Mouse (Mus musculus) hindbrain, embryonic 16.5 days (tissue): ENCODE data around the gene Abl1. TPM values are rescaled to one million over a fixed set of nuclear protein-coding genes. Genes with fewer than 3 reads are reported as not detected.

Source experiments
- ATAC-seq: fragments of 200-750 bp; cut with Nextera tagmentation; 2 replicates; pipeline ENCODE4 v1.8.0; 2017; ENCODE audit warnings: moderate TSS enrichment, moderate library complexity
- H3K27ac ChIP-seq: fragments of 300-500 bp; sonication (generic); 2 replicates; pipeline ENCODE4 v1.5.1; 2014; ENCODE audit warnings: low read depth, mild to moderate bottlenecking, control low read depth, low read length, moderate library complexity
- H3K27me3 ChIP-seq: fragments of 300-500 bp; sonication (generic); replicated peaks from 2 replicates; pipeline ENCODE4 v1.6.1; 2014; ENCODE audit warnings: low read length; ENCODE audit not compliant: control insufficient read depth, insufficient read depth
- H3K36me3 ChIP-seq: fragments of 300-500 bp; sonication (generic); 2 replicates; pipeline ENCODE4 v1.6.1; 2014; ENCODE audit warnings: mild to moderate bottlenecking, low read length, moderate library complexity, mixed read lengths; ENCODE audit not compliant: control insufficient read depth, insufficient read depth
- H3K4me1 ChIP-seq: fragments of 300-500 bp; sonication (generic); 2 replicates; pipeline ENCODE4 v1.6.1; 2014; ENCODE audit warnings: low read depth, low read length; ENCODE audit not compliant: control insufficient read depth, insufficient read depth
- H3K4me2 ChIP-seq: fragments of 300-500 bp; sonication (generic); 2 replicates; pipeline ENCODE4 v1.6.1; 2014; ENCODE audit warnings: mild to moderate bottlenecking, low read length, control low read depth, moderate library complexity
- H3K4me3 ChIP-seq: fragments of 300-500 bp; sonication (generic); 2 replicates; pipeline ENCODE4 v1.5.1; 2014; ENCODE audit warnings: mild to moderate bottlenecking, low read length, control low read depth, moderate library complexity
- H3K9ac ChIP-seq: fragments of 300-500 bp; sonication (generic); 2 replicates; pipeline ENCODE4 v1.6.1; 2014; ENCODE audit warnings: low read depth, mild to moderate bottlenecking, control low read depth, low read length, moderate library complexity
- H3K9me3 ChIP-seq: fragments of 300-500 bp; sonication (generic); 2 replicates; pipeline ENCODE4 v1.6.1; 2014; ENCODE audit warnings: mild to moderate bottlenecking, low read length, moderate library complexity; ENCODE audit not compliant: control insufficient read depth
- WGBS: fragments of 180-500 bp; shearing (Covaris S2); extraction: QIAGEN DNeasy Blood & Tissue Kit; methylation state at CpG from one replicate; pipeline ENCODE4 v1.1.7; 2014; 5-methylcytosine and 5-hydroxymethylcytosine counted together
- polyA plus RNA-seq: library from polyadenylated mRNA; unstranded; fragments of >200 nt; fragmentation: Nextera tagmentation; extraction: Ambion mirVana; gene quantifications from 2 replicates; pipeline ENCODE4 v1.2.1, GENCODE M21; 2015

Abl1 gene
- polyA plus RNA-seq, 1 experiment from 2014 or later = 13.2 TPM

DNA sequence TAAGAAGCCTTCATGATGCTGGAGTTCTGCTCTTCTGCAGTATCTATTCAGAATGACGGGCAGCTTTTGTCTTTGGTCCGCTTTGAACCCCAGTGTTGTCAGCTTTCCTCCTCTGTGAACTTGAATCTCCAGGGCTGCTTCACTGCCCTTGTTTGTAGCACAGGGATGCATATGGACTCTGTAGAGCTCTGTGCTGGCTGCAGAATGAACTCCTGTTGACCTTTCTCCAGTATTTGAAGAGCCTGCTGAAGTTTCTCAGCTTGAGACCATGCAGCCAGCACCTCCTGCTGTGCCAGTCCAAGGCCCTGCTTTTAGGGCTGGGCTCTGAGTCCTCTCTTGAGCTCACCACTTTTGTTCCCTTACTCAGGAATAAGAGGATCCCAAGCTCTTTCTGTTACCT is 74.7 kb downstream of the Abl1 start:
- Histone ChIP-seq H3K4me3 (no peak overlapping the region), H3K9me3 (no peaks in the 10 kb centered on the region), H3K4me2 (no peak overlapping the region), H3K9ac (no peak overlapping the region), H3K27ac (no peak overlapping the region; the same call in 1 of the 2 replicates), H3K27me3 (no peaks in the 10 kb centered on the region), H3K36me3 (no peaks in the 10 kb centered on the region), H3K4me1 (peaks cover 44% of the 10 kb centered on the region)
- WGBS = 12% methylated on average over 2 of the region's 2 CpGs
- no peak for ATAC-seq

DNA sequence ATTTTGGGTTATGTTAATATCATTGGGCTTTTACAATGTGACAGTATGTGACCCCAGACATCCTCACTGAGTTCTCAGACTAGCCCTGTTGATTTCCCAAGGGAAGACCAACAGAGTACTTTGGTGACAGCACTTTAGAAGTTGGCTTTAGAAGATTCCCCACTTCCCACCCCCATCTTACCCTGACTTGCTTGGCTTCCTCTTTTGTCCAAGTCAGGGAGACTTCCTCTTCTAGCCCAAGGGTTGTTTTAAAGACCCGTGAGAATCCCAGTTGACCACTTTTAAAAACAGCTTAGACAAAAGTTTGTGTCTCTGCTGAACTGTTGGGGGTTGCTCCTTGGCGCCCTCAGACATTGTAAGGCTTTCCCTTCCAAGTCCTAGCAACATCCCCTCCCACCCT is 75.1 kb downstream of the Abl1 start:
- Histone ChIP-seq H3K27me3 (no peaks in the 10 kb centered on the region), H3K4me3 (no peak overlapping the region), H3K36me3 (no peaks in the 10 kb centered on the region), H3K4me2 (no peak overlapping the region), H3K27ac (peak overlapping the region; percentile 16; the same call in 1 of the 2 replicates), H3K9ac (no peak overlapping the region), H3K4me1 (peaks cover 44% of the 10 kb centered on the region), H3K9me3 (no peaks in the 10 kb centered on the region)
- WGBS = 12% methylated on average over 2 of the region's 2 CpGs
- ATAC-seq = no peak

- Histone ChIP-seq H3K9me3 (no peaks in the 10 kb centered on the region), H3K36me3 (no peaks in the 10 kb centered on the region), H3K4me1 (peaks cover 23% of the 10 kb centered on the region), H3K9ac (no peak overlapping the region), H3K27me3 (no peaks in the 10 kb centered on the region), H3K27ac (no peak overlapping the region), H3K4me3 (no peak overlapping the region), H3K4me2 (no peak overlapping the region)
- ATAC-seq = peak; percentile 59; the same call in 1 of the 2 replicates
- WGBS = 95% methylated on average over 6 of the region's 6 CpGs
Observed at GRCm38 (mm10) chr2:31767104-31767503, 78.9 kb downstream of the Abl1 start.

GRCm38 (mm10) chr2:31767815-31768214 is 79.6 kb downstream of the Abl1 start:
- no peak overlapping the region for H3K9ac ChIP-seq
- no peak overlapping the region for H3K27ac ChIP-seq
- 84% methylated on average over 4 of the region's 4 CpGs for WGBS
- no peaks in the 10 kb centered on the region for H3K9me3 ChIP-seq
- H3K4me3 ChIP-seq = no peak overlapping the region
- no peaks in the 10 kb centered on the region for H3K36me3 ChIP-seq
- H3K4me2 ChIP-seq = no peak overlapping the region
- H3K4me1 ChIP-seq = peaks cover 17% of the 10 kb centered on the region
- H3K27me3 ChIP-seq = no peaks in the 10 kb centered on the region
- no peak for ATAC-seq

- no peak overlapping the region for H3K4me3 ChIP-seq
- H3K36me3 ChIP-seq = no peaks in the 10 kb centered on the region
- no peak overlapping the region for H3K9ac ChIP-seq
- H3K4me2 ChIP-seq = peak overlapping the region; percentile 6; the same call in 1 of the 2 replicates
- no peak overlapping the region for H3K27ac ChIP-seq
- no peaks in the 10 kb centered on the region for H3K9me3 ChIP-seq
- no peak for ATAC-seq
- H3K27me3 ChIP-seq = no peaks in the 10 kb centered on the region
- H3K4me1 ChIP-seq = peaks cover 9% of the 10 kb centered on the region
- WGBS = 43% methylated on average over 4 of the region's 4 CpGs
Observed at GRCm38 (mm10) chr2:31769115-31769514, 80.9 kb downstream of the Abl1 start.

DNA sequence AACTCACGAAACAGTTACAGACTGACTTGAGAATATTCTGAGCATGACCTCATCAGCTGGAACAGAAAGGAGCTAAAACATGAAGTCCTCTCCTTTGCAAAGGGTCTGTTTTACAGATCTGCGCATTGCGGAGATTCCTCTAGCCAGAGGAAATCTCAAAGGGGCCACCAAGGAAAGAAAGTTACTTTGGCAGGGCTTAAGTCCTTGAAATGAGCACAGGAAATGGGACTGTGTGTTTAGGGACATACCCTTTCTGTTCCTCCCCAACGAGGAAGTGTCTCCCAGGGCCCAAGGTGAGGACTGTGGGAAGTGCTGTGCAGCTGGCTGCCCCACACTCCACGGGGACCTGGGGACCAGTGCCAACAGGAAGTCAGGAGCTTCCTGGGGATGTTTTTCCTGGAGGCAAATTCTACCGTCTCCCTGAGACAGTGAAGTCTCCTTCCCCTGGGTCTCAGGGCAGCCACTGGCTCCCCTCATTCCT is 81.5 kb downstream of the Abl1 start:
- Histone ChIP-seq H3K27ac (no peak overlapping the region), H3K4me3 (no peak overlapping the region), H3K9ac (no peak overlapping the region), H3K27me3 (no peaks in the 10 kb centered on the region), H3K4me2 (no peak overlapping the region), H3K9me3 (no peaks in the 10 kb centered on the region), H3K36me3 (no peaks in the 10 kb centered on the region), H3K4me1 (peaks cover 9% of the 10 kb centered on the region)
- peak; percentile 45; the same call in 1 of the 2 replicates for ATAC-seq
- WGBS = 43% methylated on average over 6 of the region's 6 CpGs

GRCm38 (mm10) chr2:31770781-31771441 is 82.7 kb downstream of the Abl1 start:
- Histone ChIP-seq H3K27ac (no peak overlapping the region), H3K9me3 (no peaks in the 10 kb centered on the region), H3K9ac (no peak overlapping the region), H3K4me2 (no peak overlapping the region), H3K27me3 (no peaks in the 10 kb centered on the region), H3K36me3 (no peaks in the 10 kb centered on the region), H3K4me1 (peaks cover 9% of the 10 kb centered on the region), H3K4me3 (no peak overlapping the region)
- WGBS = 51% methylated on average over 7 of the region's 7 CpGs
- no peak for ATAC-seq

- peaks cover 10% of the 10 kb centered on the region for H3K36me3 ChIP-seq
- H3K4me2 ChIP-seq = no peak overlapping the region
- WGBS = 97% methylated on average over 3 of the region's 3 CpGs
- H3K27me3 ChIP-seq = no peaks in the 10 kb centered on the region
- no peak overlapping the region for H3K27ac ChIP-seq
- H3K9me3 ChIP-seq = no peaks in the 10 kb centered on the region
- no peak overlapping the region for H3K4me3 ChIP-seq
- no peak for ATAC-seq
- H3K9ac ChIP-seq = no peak overlapping the region
- H3K4me1 ChIP-seq = no peaks in the 10 kb centered on the region
Observed at GRCm38 (mm10) chr2:31776479-31776878, 88.3 kb downstream of the Abl1 start.

DNA sequence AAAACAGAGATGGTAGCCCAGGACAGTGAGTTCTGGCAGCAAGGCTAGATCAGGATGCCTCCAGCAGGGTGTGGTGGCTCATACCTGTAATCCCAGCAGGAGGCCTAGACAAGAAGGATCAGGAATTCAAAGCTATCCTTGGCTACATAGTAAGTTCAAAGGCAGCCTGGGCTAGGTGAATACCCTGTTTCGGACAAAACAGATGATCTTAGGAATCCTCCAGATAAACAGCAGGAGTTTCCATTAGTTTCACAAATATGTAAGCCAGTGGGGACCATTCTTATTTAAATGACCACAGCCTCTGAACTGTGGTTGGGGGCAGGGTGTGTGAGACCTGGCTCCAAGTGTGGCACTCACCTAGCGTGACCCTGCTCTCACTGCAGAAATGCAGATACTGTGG is 91.1 kb downstream of the Abl1 start:
- Histone ChIP-seq H3K27ac (no peak overlapping the region), H3K27me3 (no peaks in the 10 kb centered on the region), H3K4me3 (no peak overlapping the region), H3K4me2 (no peak overlapping the region), H3K9me3 (no peaks in the 10 kb centered on the region), H3K4me1 (no peaks in the 10 kb centered on the region), H3K36me3 (peaks cover 10% of the 10 kb centered on the region), H3K9ac (no peak overlapping the region)
- WGBS = 90% methylated on average over 2 of the region's 2 CpGs
- ATAC-seq = no peak
